8 mouse cellular contexts compared by ENCODE assay signal in genomic region chr9:108479721-108480351, GRCm38 (mm10). TPM values are rescaled to one million over a fixed set of nuclear protein-coding genes. Genes with fewer than 3 reads are reported as not detected.
DNase-seq lines count a peak whose midpoint lies in the region; ATAC-seq and TF ChIP-seq lines count a peak whose summit lies in the region.

Gene Lamb2, plus strand, starts transcription at chr9:108479736.

- H3K4me2 ChIP-seq in forebrain, embryonic 16.5 days (ENCODE audit: low read length) = peak within 1 kb of the TSS; percentile 43

- peaks cover 11% of the 10 kb centered on the region for H3K27me3 ChIP-seq in E14TG2a.4 (ENCODE audit: insufficient read depth, low read length)
- H3K27me3 ChIP-seq in forebrain, embryonic 16.5 days (replicated peaks; ENCODE audit: control insufficient read depth, insufficient read depth, low read length) = no peaks in the 10 kb centered on the region
- H3K27me3 ChIP-seq in hindbrain, embryonic 10.5 days (ENCODE audit: insufficient read depth, poor library complexity, severe bottlenecking) = no peaks in the 10 kb centered on the region
- no peaks in the 10 kb centered on the region for H3K27me3 ChIP-seq in midbrain, embryonic 10.5 days (ENCODE audit: low read depth, poor library complexity, severe bottlenecking)

- peaks cover 20% of the 10 kb centered on the region for H3K36me3 ChIP-seq in E14TG2a.4 (ENCODE audit: insufficient read depth, low read length)
- H3K36me3 ChIP-seq in forebrain, embryonic 16.5 days (ENCODE audit: control insufficient read depth, insufficient read depth) = no peaks in the 10 kb centered on the region
- H3K36me3 ChIP-seq in hindbrain, embryonic 10.5 days = peaks cover 36% of the 10 kb centered on the region
- peaks cover 33% of the 10 kb centered on the region for H3K36me3 ChIP-seq in midbrain, embryonic 10.5 days

- peak; percentile 71 for DNase-seq in adrenal gland, adult 2 months
- DNase-seq in hindbrain, embryonic 10.5 days (ENCODE audit: low spot score) = peak; percentile 53
- no peak for DNase-seq in left cerebral cortex, postnatal 10 days (ENCODE audit: extremely low spot score in 1 of 2, low spot score in 2 of 2)
- DNase-seq in midbrain, embryonic 10.5 days (ENCODE audit: low spot score) = peak; percentile 58
- no peak for DNase-seq in natural killer cell, adult 2 months (ENCODE audit: low spot score in 2 of 2)
- no peak for DNase-seq in right cerebral cortex, adult 2 months (ENCODE audit: low spot score in 2 of 2)

- peaks cover 75% of the 10 kb centered on the region for H3K4me1 ChIP-seq in E14TG2a.4 (replicated peaks; ENCODE audit: low read depth, low read length)
- H3K4me1 ChIP-seq in forebrain, embryonic 16.5 days (replicated peaks; ENCODE audit: control insufficient read depth, insufficient read depth, low read length) = peaks cover 12% of the 10 kb centered on the region
- peaks cover 35% of the 10 kb centered on the region for H3K4me1 ChIP-seq in hindbrain, embryonic 10.5 days (replicated peaks)
- H3K4me1 ChIP-seq in midbrain, embryonic 10.5 days = peaks cover 36% of the 10 kb centered on the region

- H3K9me3 ChIP-seq in E14TG2a.4 (ENCODE audit: low read length) = no peaks in the 10 kb centered on the region
- H3K9me3 ChIP-seq in forebrain, embryonic 16.5 days (ENCODE audit: control insufficient read depth, low read length) = no peaks in the 10 kb centered on the region
- no peaks in the 10 kb centered on the region for H3K9me3 ChIP-seq in hindbrain, embryonic 10.5 days
- no peaks in the 10 kb centered on the region for H3K9me3 ChIP-seq in midbrain, embryonic 10.5 days (replicated peaks)

- peak; percentile 67 for ATAC-seq in forebrain, embryonic 16.5 days

- WGBS in forebrain, embryonic 16.5 days = 7% methylated on average over 10 of the region's 10 CpGs
- WGBS in hindbrain, embryonic 10.5 days = 15% methylated on average over 10 of the region's 10 CpGs
- WGBS in midbrain, embryonic 10.5 days = 7% methylated on average over 10 of the region's 10 CpGs

- H3K27ac ChIP-seq in forebrain, embryonic 16.5 days (ENCODE audit: low read length) = no peak within 1 kb of the TSS
- peak within 1 kb of the TSS; percentile 87 for H3K27ac ChIP-seq in hindbrain, embryonic 10.5 days
- H3K27ac ChIP-seq in midbrain, embryonic 10.5 days (replicated peaks) = peak within 1 kb of the TSS; percentile 91

- H3K4me3 ChIP-seq in E14TG2a.4 (replicated peaks; ENCODE audit: low read length) = peak within 1 kb of the TSS; percentile 74
- peak within 1 kb of the TSS; percentile 32 for H3K4me3 ChIP-seq in forebrain, embryonic 16.5 days (replicated peaks; ENCODE audit: low read length)
- H3K4me3 ChIP-seq in hindbrain, embryonic 10.5 days = peak within 1 kb of the TSS; percentile 56
- H3K4me3 ChIP-seq in midbrain, embryonic 10.5 days = peak within 1 kb of the TSS; percentile 63

- TF ChIP-seq CTCF in E14TG2a.4 (conservative IDR thresholded peaks at IDR 0.05; ENCODE audit: low read length) = no peak

- intact Hi-C loops in left cerebral cortex, postnatal 10 days (cut with DNase I) = no loop called here

- H3K9ac ChIP-seq in forebrain, embryonic 16.5 days (replicated peaks; ENCODE audit: low read depth, low read length) = peak within 1 kb of the TSS; percentile 6

RNA-seq across cellular contexts. Expression of gene Lamb2, which starts in this region (rescaled TPM):
- total RNA-seq in adrenal gland, adult 2 months (2021) = 100 to 1,000 TPM in 1 of 2 experiments, 10 to 100 TPM in 1; 94.0 to 107 TPM
- 136 and 150 TPM in 2 replicates for polyA plus RNA-seq in adrenal gland, adult 2 months (2012; rRNA removed)
- polyA plus RNA-seq in forebrain, embryonic 16.5 days (2015; fragmentation: Nextera tagmentation; extraction: Ambion mirVana) = 17.6 and 23.4 TPM in 2 replicates
- 40.8 and 41.0 TPM in 2 replicates for polyA plus RNA-seq in hindbrain, embryonic 10.5 days (2016; fragmentation: Nextera tagmentation; extraction: Ambion mirVana)
- 10 to 100 TPM; 29.6 to 34.2 TPM for total RNA-seq in left cerebral cortex, postnatal 10 days (2021)
- polyA plus RNA-seq in midbrain, embryonic 10.5 days (2016; fragmentation: Nextera tagmentation; extraction: Ambion mirVana) = 42.7 and 46.2 TPM in 2 replicates

Comparison
In these comparisons a context has a peak if more than half of its experiments do, and no peak if none do; other contexts are left out.
1. DNase-seq: peak in adrenal gland, adult 2 months (single experiment), hindbrain, embryonic 10.5 days (single experiment) and midbrain, embryonic 10.5 days (single experiment); none in left cerebral cortex, postnatal 10 days (0 of 2), natural killer cell, adult 2 months (0 of 2) and right cerebral cortex, adult 2 months (0 of 2).
2. Peak in every context shown above with its lines, with median percentiles within 50 percentile points of each other: H3K4me3 ChIP-seq.